Mouse (Mus musculus): ENCODE measurements at regions not wholly inside any gene's neighbourhood (a gene's known extent, or its start where the extent isn't known, plus 50 kb on each side); places are given as distances from the start of the nearest gene placed in this dataset.

GRCm38 (mm10) chr15:40223272-40223671, 89.1 kb downstream of the 9330182O14Rik start:
- Histone ChIP-seq H3K4me3 (ENCODE audit: control insufficient read depth in 1 of 2, insufficient read depth in 1 of 2, low read depth in 2 of 2, low read length in 2 of 2) (no peak overlapping the region), H3K36me3 (ENCODE audit: control insufficient read depth in 1 of 2, insufficient read depth in 2 of 2, low read length in 2 of 2) (no peaks in the 10 kb centered on the region), H3K4me1 (ENCODE audit: control insufficient read depth in 1 of 2, insufficient read depth in 2 of 2, low read length in 2 of 2) (no peaks in the 10 kb centered on the region), H3K27me3 (ENCODE audit: control insufficient read depth in 1 of 2, insufficient read depth in 2 of 2, low read length in 2 of 2) (no peaks in the 10 kb centered on the region; a peak in 1 of 4 replicates), H3K27ac (ENCODE audit: control insufficient read depth, low read depth, low read length) (no peak overlapping the region), H3K9me3 (replicated peaks; ENCODE audit: insufficient read depth, low read length) (no peaks in the 10 kb centered on the region), H3K9ac (ENCODE audit: control insufficient read depth, low read depth, low read length, poor library complexity, severe bottlenecking) (no peak overlapping the region), H3K79me2 (ENCODE audit: control insufficient read depth, insufficient read depth, low read length, poor library complexity) (no peaks in the 10 kb centered on the region)
- DNase-seq (ENCODE audit: low read depth, low spot score): peak; percentile 10
- TF ChIP-seq RAD21 (IDR thresholded peaks at IDR 0.05; ENCODE audit: low read depth, low read length): peak; percentile 35
- no peak for TF ChIP-seq USF1 (IDR thresholded peaks at IDR 0.05; ENCODE audit: low read depth, low read length)
- TF ChIP-seq CTCF (IDR thresholded peaks at IDR 0.05 in 2 of 3, conservative IDR thresholded peaks at IDR 0.05 in 1 of 3; ENCODE audit: control insufficient read depth in 1 of 3, insufficient read depth in 1 of 3, low read depth in 2 of 3, low read length in 3 of 3, poor library complexity in 1 of 3, severe bottlenecking in 1 of 3): peak in 2 of 3 experiments; percentile 34 to 44; a peak in 4 of 6 replicates
- TF ChIP-seq SMC3 (IDR thresholded peaks at IDR 0.05; ENCODE audit: low read depth, low read length): peak; percentile 27; the same call in 1 of the 2 replicates
- TF ChIP-seq MYC (IDR thresholded peaks at IDR 0.05; ENCODE audit: low read depth, low read length): no peak
- no peak for TF ChIP-seq GABPA (IDR thresholded peaks at IDR 0.05; ENCODE audit: low read depth, low read length)

DNA sequence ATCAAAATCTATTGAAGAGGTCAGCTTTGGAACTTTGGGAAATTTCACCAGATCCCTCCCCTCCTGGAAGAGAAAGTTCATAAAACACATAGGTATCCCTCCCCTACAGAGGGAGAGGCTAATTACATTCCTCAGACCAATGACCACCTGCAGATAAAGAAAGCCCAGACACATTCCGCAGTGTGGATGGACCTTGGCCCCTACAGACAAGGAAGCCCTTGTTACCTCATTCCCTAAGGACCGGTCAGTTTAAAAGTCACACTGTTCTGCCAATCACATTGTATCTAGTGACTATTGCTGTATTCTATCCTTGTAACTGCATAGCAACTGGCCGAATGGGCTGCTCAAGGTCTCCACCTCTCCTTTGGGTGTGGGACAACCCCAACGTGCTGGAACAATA, 107.6 kb downstream of the 9330182O14Rik start:
- Histone ChIP-seq H3K27me3 (ENCODE audit: control insufficient read depth in 1 of 2, insufficient read depth in 2 of 2, low read length in 2 of 2) (no peaks in the 10 kb centered on the region), H3K4me1 (ENCODE audit: control insufficient read depth in 1 of 2, insufficient read depth in 2 of 2, low read length in 2 of 2) (no peaks in the 10 kb centered on the region), H3K27ac (ENCODE audit: control insufficient read depth, low read depth, low read length) (no peak overlapping the region), H3K36me3 (ENCODE audit: control insufficient read depth in 1 of 2, insufficient read depth in 2 of 2, low read length in 2 of 2) (no peaks in the 10 kb centered on the region), H3K9me3 (replicated peaks; ENCODE audit: insufficient read depth, low read length) (no peaks in the 10 kb centered on the region), H3K4me3 (ENCODE audit: control insufficient read depth in 1 of 2, insufficient read depth in 1 of 2, low read depth in 2 of 2, low read length in 2 of 2) (no peak overlapping the region), H3K9ac (ENCODE audit: control insufficient read depth, low read depth, low read length, poor library complexity, severe bottlenecking) (no peak overlapping the region), H3K79me2 (ENCODE audit: control insufficient read depth, insufficient read depth, low read length, poor library complexity) (no peaks in the 10 kb centered on the region)
- no peak for DNase-seq (ENCODE audit: low read depth, low spot score)
- TF ChIP-seq E2F4 (IDR thresholded peaks at IDR 0.05; ENCODE audit: borderline replicate concordance, low read depth, low read length) (no peak), MAX (IDR thresholded peaks at IDR 0.05; ENCODE audit: low read length) (no peak), MYB (IDR thresholded peaks at IDR 0.05; ENCODE audit: low read depth, low read length) (no peak), ELF1 (IDR thresholded peaks at IDR 0.05; ENCODE audit: low read depth, low read length) (no peak), POLR2AphosphoS5 (IDR thresholded peaks at IDR 0.05; ENCODE audit: borderline replicate concordance, low read depth, low read length) (no peak), SIN3A (IDR thresholded peaks at IDR 0.05; ENCODE audit: low read length) (no peak)

- DNase-seq (ENCODE audit: low read depth, low spot score): no peak
- Histone ChIP-seq H3K79me2 (ENCODE audit: control insufficient read depth, insufficient read depth, low read length, poor library complexity) (no peaks in the 10 kb centered on the region), H3K27me3 (ENCODE audit: control insufficient read depth in 1 of 2, insufficient read depth in 2 of 2, low read length in 2 of 2) (no peaks in the 10 kb centered on the region), H3K36me3 (ENCODE audit: control insufficient read depth in 1 of 2, insufficient read depth in 2 of 2, low read length in 2 of 2) (no peaks in the 10 kb centered on the region), H3K9me3 (replicated peaks; ENCODE audit: insufficient read depth, low read length) (no peaks in the 10 kb centered on the region), H3K4me3 (ENCODE audit: control insufficient read depth in 1 of 2, insufficient read depth in 1 of 2, low read depth in 2 of 2, low read length in 2 of 2) (no peak overlapping the region), H3K27ac (ENCODE audit: control insufficient read depth, low read depth, low read length) (no peak overlapping the region), H3K9ac (ENCODE audit: control insufficient read depth, low read depth, low read length, poor library complexity, severe bottlenecking) (no peak overlapping the region), H3K4me1 (ENCODE audit: control insufficient read depth in 1 of 2, insufficient read depth in 2 of 2, low read length in 2 of 2) (no peaks in the 10 kb centered on the region)
- no peak for TF ChIP-seq ZKSCAN1 (IDR thresholded peaks at IDR 0.05; ENCODE audit: low read depth, low read length)
- TF ChIP-seq NRF1 (IDR thresholded peaks at IDR 0.05; ENCODE audit: insufficient read depth, low read depth, low read length, poor library complexity, severe bottlenecking): no peak
- no peak for TF ChIP-seq POLR2A (IDR thresholded peaks at IDR 0.05; ENCODE audit: control insufficient read depth in 1 of 2, insufficient read depth in 1 of 2, low read depth in 1 of 2, low read length in 2 of 2, poor library complexity in 1 of 2)
- TF ChIP-seq GABPA (IDR thresholded peaks at IDR 0.05; ENCODE audit: low read depth, low read length): no peak
- no peak for TF ChIP-seq E2F4 (IDR thresholded peaks at IDR 0.05; ENCODE audit: borderline replicate concordance, low read depth, low read length)
- TF ChIP-seq POLR2AphosphoS2 (IDR thresholded peaks at IDR 0.05; ENCODE audit: low read length): no peak
- no peak for TF ChIP-seq MXI1 (IDR thresholded peaks at IDR 0.05; ENCODE audit: low read depth, low read length)
- no peak for TF ChIP-seq KAT2A (conservative IDR thresholded peaks at IDR 0.05; ENCODE audit: low read depth, low read length)
- no peak for TF ChIP-seq RCOR1 (IDR thresholded peaks at IDR 0.05; ENCODE audit: low read depth, low read length)
- TF ChIP-seq TBP (IDR thresholded peaks at IDR 0.05; ENCODE audit: low read depth, low read length): no peak
Measured at GRCm38 (mm10) chr15:40248966-40249365, 114.8 kb downstream of the 9330182O14Rik start.

Measured in MEL (cell line).